In the genomic region with DNA sequence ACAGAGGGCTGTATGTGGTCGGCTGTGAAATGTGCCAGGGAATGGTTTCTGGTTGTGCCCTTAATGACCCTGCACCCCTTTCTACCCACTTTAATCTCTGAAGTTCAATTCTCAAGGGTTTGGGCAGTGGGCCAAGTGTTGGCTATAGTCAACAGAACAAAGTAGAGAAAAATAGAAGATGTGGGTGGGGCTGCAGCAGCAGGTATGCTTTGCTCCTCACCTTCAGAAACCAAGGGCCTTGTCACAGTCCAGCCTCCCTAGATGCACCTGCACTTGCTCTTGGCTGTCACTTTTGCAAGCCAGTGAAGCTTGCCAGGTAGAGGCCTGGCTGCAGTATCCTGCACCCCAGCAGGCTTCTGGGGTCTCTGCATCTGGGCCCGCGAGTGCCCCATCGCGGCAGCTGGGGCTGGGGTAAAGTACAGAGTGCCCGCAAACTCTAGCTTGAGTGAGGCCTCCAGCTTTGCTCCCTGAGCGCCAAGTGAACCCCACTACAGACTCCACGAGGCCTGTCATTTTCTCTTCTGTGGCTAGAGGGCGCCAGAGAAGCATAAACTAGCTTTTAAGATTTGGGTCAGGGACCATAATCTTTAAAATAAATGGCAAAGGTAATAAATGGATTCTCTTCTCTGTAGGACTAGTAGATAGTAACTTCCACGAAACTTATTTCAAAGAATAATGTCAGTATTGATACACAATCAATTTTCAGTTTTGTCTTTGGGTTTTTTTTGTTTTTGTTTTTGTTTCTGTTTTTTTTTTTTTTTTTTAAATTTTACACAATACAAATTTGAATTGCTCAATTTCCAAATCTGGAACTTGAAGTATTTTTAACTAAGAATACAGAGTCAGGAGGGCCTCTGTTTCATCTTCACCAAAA, we compare ENCODE assay signal across 9 mouse cellular contexts. TPM values are rescaled to one million over a fixed set of nuclear protein-coding genes. Genes with fewer than 3 reads are reported as not detected.
A peak's percentile ranks its signal among the peaks of the same experiment; 100 is the strongest.
DNase-seq lines count a peak whose midpoint lies in the region; ATAC-seq and TF ChIP-seq lines count a peak whose summit lies in the region.
"Had no signal": no experiment of that assay in that cellular context is flagged by ENCODE, and none has a peak within 500 bp of the region (broad histone marks: within the 10 kb centered on the region; RNA-seq: fewer than 3 reads in every experiment).

No protein-coding gene starts in this region.

- peak; percentile 64 for DNase-seq in hindbrain, embryonic 10.5 days (ENCODE audit: low spot score)
- DNase-seq in adrenal gland, postnatal 14 days, result peak; percentile 84
- DNase-seq in embryo, embryonic 9.5 days (ENCODE audit: extremely low spot score), result peak; percentile 58
- DNase-seq in heart, postnatal 0 days (ENCODE audit: low spot score), result peak; percentile 29
- peak; percentile 60 for DNase-seq in layer of hippocampus, adult 9-11 months
- peak; percentile 94 for DNase-seq in lung, postnatal 36 days
- DNase-seq in spleen, adult 18-20 months, result peak; percentile 54 to 83

- H3K9me3 ChIP-seq in hindbrain, embryonic 10.5 days, result no peaks in the 10 kb centered on the region
- H3K9me3 ChIP-seq in hindbrain, embryonic 13.5 days, result no peaks in the 10 kb centered on the region
- H3K9me3 ChIP-seq in heart, postnatal 0 days (replicated peaks; ENCODE audit: control insufficient read depth, low read length), result no peaks in the 10 kb centered on the region
- H3K9me3 ChIP-seq: midbrain, embryonic 12.5 days had no signal

- WGBS in hindbrain, embryonic 10.5 days, result 15% methylated on average over 10 of the region's 10 CpGs
- WGBS in hindbrain, embryonic 13.5 days, result 17% methylated on average over 10 of the region's 10 CpGs
- 7% methylated on average over 10 of the region's 10 CpGs for WGBS in heart, postnatal 0 days

- no peak for ATAC-seq in hindbrain, embryonic 13.5 days (ENCODE audit: low FRiP score)
- ATAC-seq in heart, postnatal 0 days (ENCODE audit: insufficient read depth, low read depth), result no peak

- H3K4me2 ChIP-seq in hindbrain, embryonic 13.5 days, result no peak overlapping the region
- H3K4me2 ChIP-seq in heart, postnatal 0 days (ENCODE audit: low read depth, low read length), result peak overlapping the region; percentile 26; the same call in 1 of the 2 replicates
- H3K4me2 ChIP-seq: midbrain, embryonic 12.5 days had no signal

- TF ChIP-seq EP300 in heart, postnatal 0 days (IDR thresholded peaks at IDR 0.05; ENCODE audit: low read depth), result no peak

- no peaks in the 10 kb centered on the region for H3K36me3 ChIP-seq in hindbrain, embryonic 10.5 days
- no peaks in the 10 kb centered on the region for H3K36me3 ChIP-seq in hindbrain, embryonic 13.5 days
- no peaks in the 10 kb centered on the region for H3K36me3 ChIP-seq in heart, postnatal 0 days (replicated peaks; ENCODE audit: control insufficient read depth, insufficient read depth, low read length)
- H3K36me3 ChIP-seq: midbrain, embryonic 12.5 days had no signal

- TF ChIP-seq CTCF in heart, postnatal 0 days (IDR thresholded peaks at IDR 0.05; ENCODE audit: low read depth), result peak; percentile 66

- no peak overlapping the region for H3K27ac ChIP-seq in hindbrain, embryonic 10.5 days
- no peak overlapping the region for H3K27ac ChIP-seq in hindbrain, embryonic 13.5 days
- no peak overlapping the region for H3K27ac ChIP-seq in heart, postnatal 0 days (ENCODE audit: low read depth)
- H3K27ac ChIP-seq: midbrain, embryonic 12.5 days had no signal

- peaks cover 11% of the 10 kb centered on the region for H3K4me1 ChIP-seq in hindbrain, embryonic 10.5 days (replicated peaks)
- H3K4me1 ChIP-seq in hindbrain, embryonic 13.5 days (replicated peaks), result 0 out of 2 replicates have a peak, but pooled peaks cover 10% of the 10 kb centered on the region
- peaks cover 5% of the 10 kb centered on the region; the same call in 1 of the 2 replicates for H3K4me1 ChIP-seq in heart, postnatal 0 days (ENCODE audit: control insufficient read depth, insufficient read depth)

- no peak overlapping the region for H3K9ac ChIP-seq in hindbrain, embryonic 13.5 days
- H3K9ac ChIP-seq in heart, postnatal 0 days (replicated peaks; ENCODE audit: low read depth, low read length), result no peak overlapping the region
- H3K9ac ChIP-seq: midbrain, embryonic 12.5 days had no signal

- no peaks in the 10 kb centered on the region for H3K27me3 ChIP-seq in hindbrain, embryonic 10.5 days (ENCODE audit: insufficient read depth, poor library complexity, severe bottlenecking)
- no peaks in the 10 kb centered on the region for H3K27me3 ChIP-seq in hindbrain, embryonic 13.5 days
- no peaks in the 10 kb centered on the region for H3K27me3 ChIP-seq in heart, postnatal 0 days (ENCODE audit: control insufficient read depth, insufficient read depth, low read length)
- H3K27me3 ChIP-seq: midbrain, embryonic 12.5 days had no signal

- H3K4me3 ChIP-seq in hindbrain, embryonic 10.5 days, result no peak overlapping the region
- H3K4me3 ChIP-seq in hindbrain, embryonic 13.5 days, result no peak overlapping the region
- no peak overlapping the region for H3K4me3 ChIP-seq in heart, postnatal 0 days (ENCODE audit: low read depth, low read length)
- H3K4me3 ChIP-seq: midbrain, embryonic 12.5 days had no signal

RNA-seq across cellular contexts. Expression of a gene that starts 4.5 kb away (rescaled TPM):
- 23.5 and 28.8 TPM in 2 replicates for polyA plus RNA-seq in hindbrain, embryonic 10.5 days (2016; fragmentation: Nextera tagmentation; extraction: Ambion mirVana)
- 15.0 and 15.2 TPM in 2 replicates for polyA plus RNA-seq in hindbrain, embryonic 13.5 days (2015; fragmentation: Nextera tagmentation; extraction: Ambion mirVana)
- total RNA-seq in adrenal gland, postnatal 14 days (2021), result 24.1 and 26.0 TPM in 2 replicates
- 14.7 and 17.3 TPM in 2 replicates for total RNA-seq in heart, postnatal 0 days (2014; rRNA removed; ENCODE audit: low replicate concordance)
- polyA plus RNA-seq in heart, postnatal 0 days (2015; fragmentation: Nextera tagmentation; extraction: Ambion mirVana), result 21.8 and 22.9 TPM in 2 replicates

RNA-seq across cellular contexts. Expression of a gene that starts 18.8 kb away (rescaled TPM):
- polyA plus RNA-seq in hindbrain, embryonic 10.5 days (2016; fragmentation: Nextera tagmentation; extraction: Ambion mirVana), result not detected in 2 replicates
- not detected in 2 replicates for polyA plus RNA-seq in hindbrain, embryonic 13.5 days (2015; fragmentation: Nextera tagmentation; extraction: Ambion mirVana)
- total RNA-seq in adrenal gland, postnatal 14 days (2021), result not detected in 2 replicates
- total RNA-seq in heart, postnatal 0 days (2014; rRNA removed; ENCODE audit: low replicate concordance), result not detected in 2 replicates
- polyA plus RNA-seq in heart, postnatal 0 days (2015; fragmentation: Nextera tagmentation; extraction: Ambion mirVana), result 0.07 TPM in 1 of 2 replicates, not detected in the other
- polyA plus RNA-seq: midbrain, embryonic 12.5 days had no signal

RNA-seq across cellular contexts. Expression of a gene that starts 33.8 kb away (rescaled TPM):
- 13.1 and 14.2 TPM in 2 replicates for polyA plus RNA-seq in hindbrain, embryonic 10.5 days (2016; fragmentation: Nextera tagmentation; extraction: Ambion mirVana)
- polyA plus RNA-seq in hindbrain, embryonic 13.5 days (2015; fragmentation: Nextera tagmentation; extraction: Ambion mirVana), result 22.4 and 23.8 TPM in 2 replicates
- total RNA-seq in adrenal gland, postnatal 14 days (2021), result 69.7 and 89.3 TPM in 2 replicates
- total RNA-seq in heart, postnatal 0 days (2014; rRNA removed; ENCODE audit: low replicate concordance), result 74.3 and 99.7 TPM in 2 replicates
- 16.7 and 17.0 TPM in 2 replicates for polyA plus RNA-seq in heart, postnatal 0 days (2015; fragmentation: Nextera tagmentation; extraction: Ambion mirVana)

Comparison
In these comparisons a context has a peak if more than half of its experiments do, and no peak if none do; other contexts are left out.
1. DNase-seq: peak in every context shown above with its lines; median percentile 94 in lung, postnatal 36 days; 84 in adrenal gland, postnatal 14 days; 68 in spleen, adult 18-20 months; 64 in hindbrain, embryonic 10.5 days; 60 in layer of hippocampus, adult 9-11 months; 58 in embryo, embryonic 9.5 days; 29 in heart, postnatal 0 days.